Mouse (Mus musculus) heart, embryonic 16.5 days (tissue): ENCODE data around the gene Mrpl51. TPM values are rescaled to one million over a fixed set of nuclear protein-coding genes. Genes with fewer than 3 reads are reported as not detected.
A peak's percentile ranks its signal among the peaks of the same experiment; 100 is the strongest.

Experiments used
- ATAC-seq: fragments of 200-750 bp; cut with Nextera tagmentation; replicated peaks from 2 replicates; pipeline ENCODE4 v1.8.0; 2017; ENCODE audit warnings: moderate number of reproducible peaks; ENCODE audit not compliant: insufficient read depth, low FRiP score; ENCODE audit errors: extremely low read depth
- H3K27ac ChIP-seq: fragments of 300-500 bp; sonication (generic); 2 replicates; pipeline ENCODE4 v1.5.1; 2014; ENCODE audit warnings: mild to moderate bottlenecking, low read length, control low read depth, moderate library complexity
- H3K27me3 ChIP-seq: fragments of 300-500 bp; sonication (generic); 2 replicates; pipeline ENCODE4 v1.6.1; 2014; ENCODE audit warnings: low read length, mixed read lengths; ENCODE audit not compliant: control insufficient read depth, insufficient read depth
- H3K36me3 ChIP-seq: fragments of 300-500 bp; sonication (generic); 2 replicates; pipeline ENCODE4 v1.6.1; 2014; ENCODE audit not compliant: control insufficient read depth, insufficient read depth
- H3K4me1 ChIP-seq: fragments of 300-500 bp; sonication (generic); 2 replicates; pipeline ENCODE4 v1.6.1; 2014; ENCODE audit warnings: low read length, mixed read lengths; ENCODE audit not compliant: control insufficient read depth, insufficient read depth
- H3K4me2 ChIP-seq: fragments of 300-500 bp; sonication (generic); 2 replicates; pipeline ENCODE4 v1.6.1; 2014; ENCODE audit warnings: low read depth, mild to moderate bottlenecking, control low read depth, low read length
- H3K4me3 ChIP-seq: fragments of 300-500 bp; sonication (generic); 2 replicates; pipeline ENCODE4 v1.5.1; 2014; ENCODE audit warnings: mild to moderate bottlenecking, control low read depth, low read length
- H3K9ac ChIP-seq: fragments of 300-500 bp; sonication (generic); 2 replicates; pipeline ENCODE4 v1.6.1; 2014; ENCODE audit warnings: low read length, control low read depth
- H3K9me3 ChIP-seq: fragments of 300-500 bp; sonication (generic); replicated peaks from 2 replicates; pipeline ENCODE4 v1.6.1; 2016; ENCODE audit warnings: low read length; ENCODE audit not compliant: control insufficient read depth
- WGBS: fragments of 180-500 bp; shearing (Covaris S2); extraction: QIAGEN DNeasy Blood & Tissue Kit; methylation state at CpG from one replicate; pipeline ENCODE4 v1.1.7; 2014; 5-methylcytosine and 5-hydroxymethylcytosine counted together
- polyA plus RNA-seq: library from polyadenylated mRNA; unstranded; fragments of >200 nt; fragmentation: Nextera tagmentation; extraction: Ambion mirVana; gene quantifications from 2 replicates; pipeline ENCODE4 v1.2.1, GENCODE M21; 2015

The Mrpl51 gene
- polyA plus RNA-seq, 1 experiment from 2014 or later = 281 TPM

- 32% methylated on average over 1 of the region's 1 CpGs for WGBS
- no peak for ATAC-seq
Measured at GRCm38 (mm10) chr6:125195541-125196075, 4.0 kb downstream of the Mrpl51 start.

GRCm38 (mm10) chr6:125196301-125196700, 4.7 kb downstream of the Mrpl51 start:
- Histone ChIP-seq H3K4me1 (peaks cover 4% of the 10 kb centered on the region), H3K36me3 (peaks cover 13% of the 10 kb centered on the region; the same call in 1 of the 2 replicates), H3K9ac (no peak overlapping the region), H3K4me2 (no peak overlapping the region), H3K4me3 (no peak overlapping the region), H3K27ac (no peak overlapping the region), H3K27me3 (no peaks in the 10 kb centered on the region), H3K9me3 (no peaks in the 10 kb centered on the region)
- 75% methylated on average over 3 of the region's 3 CpGs for whole genome bisulfite sequencing
- ATAC-seq = no peak

More at GRCm38 (mm10) chr6:125195541-125196075, 4.0 kb downstream of the Mrpl51 start:
- no peak overlapping the region for H3K27ac ChIP-seq
- H3K4me1 ChIP-seq = peaks cover 4% of the 10 kb centered on the region
- H3K4me3 ChIP-seq = no peak overlapping the region
- no peaks in the 10 kb centered on the region for H3K9me3 ChIP-seq
- no peak overlapping the region for H3K4me2 ChIP-seq
- H3K36me3 ChIP-seq = peaks cover 13% of the 10 kb centered on the region; the same call in 1 of the 2 replicates
- no peak overlapping the region for H3K9ac ChIP-seq
- H3K27me3 ChIP-seq = no peaks in the 10 kb centered on the region

DNA sequence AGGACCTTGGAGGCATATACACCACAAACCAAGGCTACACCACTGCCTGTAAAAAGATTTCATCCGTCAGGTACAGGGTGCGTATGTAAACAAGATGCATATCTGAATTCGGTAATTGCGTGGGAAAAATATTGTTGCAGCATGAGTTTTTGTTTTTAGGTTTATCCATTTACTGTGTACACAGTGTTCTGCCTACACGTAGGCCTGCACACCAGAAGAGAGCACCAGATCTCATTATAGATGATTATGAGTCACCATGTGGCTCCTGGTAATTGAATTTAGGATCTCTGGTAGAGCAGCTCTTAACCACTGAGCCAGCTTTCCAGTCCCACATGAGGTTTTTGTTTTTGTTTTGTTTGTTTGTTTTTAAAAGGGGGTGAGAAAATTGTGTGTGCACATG, 5.6 kb downstream of the Mrpl51 start:
- Histone ChIP-seq H3K4me2 (no peak overlapping the region), H3K4me3 (no peak overlapping the region), H3K4me1 (peaks cover 4% of the 10 kb centered on the region), H3K27me3 (no peaks in the 10 kb centered on the region), H3K27ac (no peak overlapping the region), H3K9me3 (no peaks in the 10 kb centered on the region), H3K36me3 (peaks cover 13% of the 10 kb centered on the region; the same call in 1 of the 2 replicates), H3K9ac (no peak overlapping the region)
- ATAC-seq = no peak
- 84% methylated on average over 5 of the region's 5 CpGs for WGBS

DNA sequence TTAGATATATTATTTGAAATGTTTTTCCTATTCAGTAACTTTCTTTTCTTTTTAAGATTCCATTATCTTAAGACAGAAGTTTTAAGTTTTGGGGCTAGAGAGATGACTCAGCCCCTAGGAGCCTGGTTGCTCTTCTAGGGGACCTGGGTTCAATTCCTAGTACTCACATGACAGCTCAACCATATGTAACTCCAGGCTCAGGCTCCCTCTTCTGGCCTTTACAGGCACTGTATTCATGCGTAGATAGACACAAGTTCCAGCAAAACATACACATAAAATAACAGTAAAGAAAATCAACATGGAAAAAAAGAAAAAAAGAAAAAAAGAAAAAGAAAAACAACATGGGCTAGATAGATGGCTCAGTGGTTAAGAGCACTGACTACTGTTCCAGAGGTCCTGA, 18.8 kb downstream of the Mrpl51 start:
- Histone ChIP-seq H3K27me3 (peaks cover 3% of the 10 kb centered on the region; the same call in 1 of the 2 replicates), H3K9ac (no peak overlapping the region), H3K36me3 (no peaks in the 10 kb centered on the region), H3K4me3 (no peak overlapping the region), H3K27ac (no peak overlapping the region), H3K4me2 (no peak overlapping the region), H3K9me3 (no peaks in the 10 kb centered on the region), H3K4me1 (no peaks in the 10 kb centered on the region)
- WGBS = 57% methylated on average over 1 of the region's 1 CpGs
- no peak for ATAC-seq

DNA sequence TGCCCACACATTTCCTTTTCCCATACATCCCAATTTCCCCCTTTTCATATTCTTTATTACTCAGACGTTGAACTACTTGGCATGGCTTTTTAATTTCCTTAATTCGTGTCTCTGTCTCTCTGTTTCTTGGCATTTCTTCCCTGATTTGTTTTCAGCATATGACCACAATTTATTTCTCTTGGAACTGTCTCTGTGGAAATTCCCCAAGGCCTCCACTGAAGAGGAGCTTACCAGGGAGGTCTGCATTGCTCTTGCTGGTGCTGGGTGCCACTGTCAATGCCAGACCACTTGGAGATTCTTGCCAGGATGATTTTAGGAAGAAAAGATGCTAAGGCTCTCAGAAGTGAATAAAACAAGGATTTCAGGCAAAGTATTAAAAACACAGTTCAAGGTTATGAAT, 21.0 kb downstream of the Mrpl51 start:
- ATAC-seq = no peak
- Histone ChIP-seq H3K36me3 (no peaks in the 10 kb centered on the region), H3K9me3 (no peaks in the 10 kb centered on the region), H3K4me1 (peaks cover 8% of the 10 kb centered on the region), H3K27ac (no peak overlapping the region), H3K9ac (no peak overlapping the region), H3K27me3 (peaks cover 3% of the 10 kb centered on the region; the same call in 1 of the 2 replicates), H3K4me2 (no peak overlapping the region), H3K4me3 (no peak overlapping the region)
- 29% methylated on average over 2 of the region's 2 CpGs for WGBS

DNA sequence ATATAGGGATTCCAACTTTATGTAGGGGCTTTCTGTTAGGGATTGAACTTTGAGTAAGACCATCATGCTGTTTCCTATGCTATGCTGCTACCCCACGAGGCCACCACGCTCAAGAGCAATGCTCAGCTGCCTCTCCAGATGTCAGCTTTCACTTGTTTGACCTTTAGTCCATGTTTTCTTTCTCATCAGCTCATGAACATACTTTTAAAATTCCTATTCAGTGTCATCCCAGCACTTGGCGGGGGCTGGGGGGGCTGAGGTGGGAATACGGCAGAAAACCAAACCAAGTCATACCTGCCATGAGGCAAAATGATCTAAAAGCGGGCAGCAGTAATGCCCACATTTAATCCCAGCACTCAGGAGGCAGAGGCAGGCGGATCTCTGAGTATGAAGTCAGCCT, 21.5 kb downstream of the Mrpl51 start:
- H3K36me3 ChIP-seq = no peaks in the 10 kb centered on the region
- H3K9ac ChIP-seq = no peak overlapping the region
- no peak overlapping the region for H3K27ac ChIP-seq
- peaks cover 8% of the 10 kb centered on the region for H3K4me1 ChIP-seq
- 68% methylated on average over 6 of the region's 6 CpGs for WGBS
- no peak for ATAC-seq
- peaks cover 3% of the 10 kb centered on the region; the same call in 1 of the 2 replicates for H3K27me3 ChIP-seq
- H3K4me2 ChIP-seq = no peak overlapping the region
- no peak overlapping the region for H3K4me3 ChIP-seq
- H3K9me3 ChIP-seq = no peaks in the 10 kb centered on the region

DNA sequence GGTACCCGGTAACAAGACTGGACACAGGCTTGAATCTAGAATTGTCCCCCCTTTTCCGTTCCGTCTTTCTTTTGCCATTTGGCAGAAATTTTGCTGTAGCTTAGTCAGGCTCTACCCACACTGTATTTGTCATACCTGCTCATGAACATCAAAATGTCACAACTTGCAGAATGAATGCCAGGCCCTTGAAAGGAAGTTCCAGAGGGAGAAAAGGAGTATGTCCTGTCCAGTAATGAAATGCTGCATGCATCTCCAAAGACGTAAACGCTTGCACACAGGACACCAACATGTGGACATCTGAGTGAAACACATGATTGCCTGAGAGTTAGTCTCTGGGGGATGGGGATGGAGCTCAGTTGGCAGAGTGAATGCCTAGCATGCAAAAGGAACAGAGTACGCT, 22.1 kb downstream of the Mrpl51 start:
- ATAC-seq = no peak
- H3K27ac ChIP-seq = no peak overlapping the region
- H3K4me1 ChIP-seq = peaks cover 8% of the 10 kb centered on the region
- no peaks in the 10 kb centered on the region for H3K9me3 ChIP-seq
- H3K36me3 ChIP-seq = no peaks in the 10 kb centered on the region
- no peak overlapping the region for H3K4me2 ChIP-seq
- 76% methylated on average over 6 of the region's 6 CpGs for WGBS
- H3K4me3 ChIP-seq = no peak overlapping the region
- H3K27me3 ChIP-seq = peaks cover 3% of the 10 kb centered on the region; the same call in 1 of the 2 replicates
- H3K9ac ChIP-seq = no peak overlapping the region

DNA sequence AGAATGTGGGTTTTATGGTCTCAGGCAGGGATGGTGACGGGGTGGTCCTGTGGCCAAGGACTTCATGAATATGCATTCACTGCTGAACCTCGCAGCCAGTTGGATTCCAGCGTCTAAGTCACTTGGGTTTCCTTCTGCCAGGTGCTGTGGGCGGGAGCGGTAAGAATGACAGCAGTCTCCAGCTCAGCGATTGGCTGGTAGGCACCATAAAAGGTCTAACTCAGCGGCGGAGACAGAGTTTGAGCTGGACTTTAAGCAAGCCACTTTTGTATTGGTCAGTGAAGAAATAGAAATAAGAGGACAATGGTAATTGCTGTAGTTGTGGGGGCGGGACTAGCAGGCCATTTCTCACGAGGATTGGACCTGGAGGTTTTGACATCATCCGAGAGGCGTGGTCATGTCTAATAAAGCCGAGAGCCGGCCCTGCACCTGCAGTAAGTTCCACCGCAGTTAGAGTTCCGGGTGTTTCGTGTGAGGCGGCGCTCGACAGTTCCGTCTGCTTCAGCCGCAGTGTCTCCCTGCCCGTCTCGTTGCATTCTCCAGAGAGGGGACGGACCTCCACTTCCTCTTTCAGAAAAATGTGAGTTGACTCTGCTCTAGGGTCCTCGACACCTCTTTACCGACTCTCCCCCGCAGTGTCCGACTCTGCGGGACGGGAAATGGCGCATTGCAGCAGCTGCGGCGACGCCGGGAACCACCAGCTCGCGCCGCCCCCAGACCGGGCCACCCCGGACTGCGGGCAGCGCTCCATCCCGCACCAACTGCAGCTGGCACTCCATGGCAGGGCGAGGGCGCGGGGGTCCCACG, 23.8 kb downstream of the Mrpl51 start, which contains the start of gene Vamp1:
Vamp1 (plus strand) TSS at position 404 of the 807 bp plus-strand sequence.
- no peaks in the 10 kb centered on the region for H3K9me3 ChIP-seq
- peak within 1 kb of the TSS; percentile 67 for H3K4me3 ChIP-seq
- peaks cover 5% of the 10 kb centered on the region; the same call in 1 of the 2 replicates for H3K36me3 ChIP-seq
- WGBS = under 1% methylated on average over 48 of the region's 48 CpGs
- peaks cover 8% of the 10 kb centered on the region for H3K4me1 ChIP-seq
- H3K27ac ChIP-seq = peak within 1 kb of the TSS; percentile 71
- H3K9ac ChIP-seq = peak within 1 kb of the TSS; percentile 84
- peak within 1 kb of the TSS; percentile 82 for H3K4me2 ChIP-seq
- ATAC-seq = peak; percentile 94
- H3K27me3 ChIP-seq = peaks cover 3% of the 10 kb centered on the region; the same call in 1 of the 2 replicates

DNA sequence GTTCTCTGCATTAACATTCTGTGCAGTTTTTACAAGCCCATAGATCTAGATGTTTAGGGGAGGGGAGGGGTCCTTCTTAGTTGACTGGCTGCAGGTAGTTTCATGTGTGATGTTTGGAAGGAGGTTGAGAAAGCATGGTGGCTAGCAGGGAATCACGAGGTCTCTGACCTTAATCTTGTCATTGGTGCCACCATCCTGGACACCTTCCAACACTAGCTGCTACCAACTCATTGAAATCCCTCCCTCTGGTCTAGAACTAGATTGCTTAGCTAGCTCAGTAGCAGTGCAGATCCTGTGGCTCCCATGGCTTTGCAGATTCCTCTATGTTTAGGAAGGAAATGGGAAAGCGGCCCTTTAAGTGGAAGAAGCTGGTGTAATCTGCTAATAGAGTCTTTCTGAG, 25.3 kb downstream of the Mrpl51 start:
- WGBS = 56% methylated on average over 2 of the region's 2 CpGs

More for the DNA sequence above, 25.3 kb downstream of the Mrpl51 start:
- Histone ChIP-seq H3K27ac (no peak overlapping the region), H3K27me3 (peaks cover 3% of the 10 kb centered on the region; the same call in 1 of the 2 replicates), H3K9me3 (no peaks in the 10 kb centered on the region), H3K4me1 (peaks cover 8% of the 10 kb centered on the region), H3K4me2 (peak overlapping the region; percentile 20; the same call in 1 of the 2 replicates), H3K4me3 (no peak overlapping the region), H3K9ac (no peak overlapping the region), H3K36me3 (peaks cover 5% of the 10 kb centered on the region; the same call in 1 of the 2 replicates)
- ATAC-seq = no peak
